Mouse (Mus musculus): ENCODE measurements around the gene 2810004N23Rik. TPM values are rescaled to one million over a fixed set of nuclear protein-coding genes. Genes with fewer than 3 reads are reported as not detected.

Gene 2810004N23Rik
- total RNA-seq (2014; rRNA removed), result 17.7 and 18.7 TPM in 2 replicates
- polyA plus RNA-seq (2012; rRNA removed), result 11.5 and 13.1 TPM in 2 replicates

DNA sequence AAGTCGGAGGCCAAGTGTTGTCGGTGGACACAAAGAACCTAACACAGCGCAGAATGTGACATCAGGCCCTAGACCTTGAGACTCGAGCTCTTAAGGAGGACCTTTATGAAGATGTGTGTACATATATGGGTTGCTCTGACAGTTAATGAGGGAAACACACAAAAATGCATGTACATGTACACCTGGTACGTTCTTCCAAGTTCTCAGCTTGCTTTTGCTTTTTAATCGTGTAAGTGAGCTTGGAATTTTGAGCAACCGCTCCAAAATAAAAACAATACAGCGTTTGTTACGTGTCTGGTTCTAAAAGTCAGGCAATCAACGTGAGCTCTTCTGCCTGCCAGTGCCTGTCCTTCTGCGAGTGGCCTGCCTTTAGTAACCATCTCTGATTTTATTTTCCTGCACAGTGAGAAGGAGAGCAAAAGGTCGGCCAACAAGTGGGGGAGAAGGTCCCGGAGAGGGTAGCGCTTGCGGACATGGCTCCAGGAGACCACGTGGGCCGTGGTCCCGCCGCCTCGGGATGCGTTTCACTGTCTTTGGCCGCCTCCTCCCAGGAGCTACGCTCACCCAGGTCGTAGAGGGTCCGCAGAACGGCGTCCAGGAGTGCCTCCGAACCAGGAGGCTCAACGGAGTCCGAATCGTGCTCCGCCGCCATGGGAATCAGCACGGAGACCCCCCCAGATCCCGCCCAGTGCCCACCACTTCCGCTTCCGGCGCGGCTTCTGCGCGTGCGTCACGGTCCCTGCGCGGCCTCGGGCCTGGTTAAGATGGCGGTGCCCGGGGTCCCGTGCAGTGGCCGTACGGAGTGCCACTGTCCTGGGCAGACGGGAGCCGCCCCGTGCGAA is at the start of gene 2810004N23Rik, which contains the start of gene Gnpat:
Gene 2810004N23Rik, minus strand, starts transcription at position 800 of the 842 bp plus-strand sequence.
Gene Gnpat, plus strand, starts transcription at position 713 of the 842 bp plus-strand sequence.
- Histone ChIP-seq H3K4me3 (ENCODE audit: insufficient read depth, low read depth, low read length) (peak within 1 kb of the TSS; percentile 94), H3K27ac (replicated peaks; ENCODE audit: insufficient read depth, low read depth, low read length) (peak within 1 kb of the TSS; percentile 85), H3K36me3 (ENCODE audit: control insufficient read depth, insufficient read depth, low read length) (peaks cover 21% of the 10 kb centered on the region), H3K4me1 (ENCODE audit: control insufficient read depth, insufficient read depth, low read length) (peaks cover 6% of the 10 kb centered on the region), H3K79me2 (ENCODE audit: control insufficient read depth, insufficient read depth, low read length) (peaks cover 40% of the 10 kb centered on the region; the same call in 1 of the 2 replicates), H3K27me3 (ENCODE audit: control insufficient read depth, insufficient read depth, low read length) (no peaks in the 10 kb centered on the region), H3K9ac (ENCODE audit: low read depth, low read length) (peak within 1 kb of the TSS; percentile 96)
- no peak for TF ChIP-seq CTCF (IDR thresholded peaks at IDR 0.05; ENCODE audit: low read depth, low read length)
- peak; percentile 88 for TF ChIP-seq POLR2A (IDR thresholded peaks at IDR 0.05; ENCODE audit: extremely low read depth, insufficient read depth, low read length)
- peak; percentile 72 for DNase-seq (ENCODE audit: extremely low read depth, low read depth, low spot score)
- under 1% methylated on average over 55 of the region's 55 CpGs for WGBS

DNA sequence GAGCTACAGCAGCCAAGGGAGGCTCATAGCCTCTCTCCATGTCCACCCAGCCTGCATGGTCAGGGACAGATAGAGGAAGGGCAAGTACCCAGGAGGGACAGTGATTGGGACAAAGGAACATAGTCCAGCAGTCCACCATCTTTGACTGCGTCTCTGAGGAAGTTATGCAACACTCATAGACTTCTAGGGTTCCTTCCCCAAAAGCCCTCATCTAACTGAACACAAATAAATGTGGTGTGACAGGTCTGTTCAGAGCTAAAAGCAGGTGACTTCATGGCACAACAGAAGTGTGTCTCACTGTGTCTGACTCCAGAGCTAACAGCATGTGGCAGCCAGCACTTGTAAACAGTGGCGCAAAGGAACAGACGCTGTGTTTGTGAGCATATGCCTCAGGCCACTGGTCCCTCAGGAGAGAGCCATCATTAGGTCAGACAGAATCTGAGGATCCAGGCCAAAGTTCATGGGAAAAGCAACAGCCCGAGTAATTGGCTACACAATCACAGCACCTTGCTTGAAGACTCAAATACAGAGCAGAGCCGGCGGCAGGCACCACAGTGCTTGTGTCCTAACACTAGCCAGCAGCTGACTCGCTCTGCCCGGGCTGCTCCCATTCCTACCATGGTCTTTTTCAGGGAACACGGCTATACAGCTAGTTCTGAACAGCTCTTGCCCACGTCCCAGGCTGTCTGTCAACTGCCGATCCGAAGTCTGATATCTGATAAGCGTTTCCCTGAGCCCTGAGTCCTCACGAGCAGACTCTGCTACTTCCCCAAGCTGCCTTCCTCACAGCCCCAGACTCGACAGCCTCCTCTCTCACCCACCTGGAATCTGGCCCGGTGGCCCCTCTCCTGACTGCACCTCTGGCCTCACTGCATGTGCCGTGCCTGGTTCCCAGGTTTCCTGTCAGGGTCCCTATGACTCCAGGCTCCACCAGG is 49.3 kb upstream of the 2810004N23Rik start:
- Histone ChIP-seq H3K9ac (ENCODE audit: low read depth, low read length) (no peak overlapping the region), H3K4me1 (ENCODE audit: control insufficient read depth, insufficient read depth, low read length) (peaks cover 2% of the 10 kb centered on the region; the same call in 1 of the 2 replicates), H3K79me2 (ENCODE audit: control insufficient read depth, insufficient read depth, low read length) (no peaks in the 10 kb centered on the region), H3K27ac (replicated peaks; ENCODE audit: insufficient read depth, low read depth, low read length) (no peak overlapping the region), H3K4me3 (ENCODE audit: insufficient read depth, low read depth, low read length) (no peak overlapping the region), H3K27me3 (ENCODE audit: control insufficient read depth, insufficient read depth, low read length) (no peaks in the 10 kb centered on the region), H3K36me3 (ENCODE audit: control insufficient read depth, insufficient read depth, low read length) (peaks cover 2% of the 10 kb centered on the region; the same call in 1 of the 2 replicates)
- TF ChIP-seq CTCF (IDR thresholded peaks at IDR 0.05; ENCODE audit: low read depth, low read length) (no peak), POLR2A (IDR thresholded peaks at IDR 0.05; ENCODE audit: extremely low read depth, insufficient read depth, low read length) (no peak)
- 71% methylated on average over 17 of the region's 17 CpGs for WGBS
- DNase-seq (ENCODE audit: extremely low read depth, low read depth, low spot score), result peak; percentile 32

- Histone ChIP-seq H3K36me3 (ENCODE audit: control insufficient read depth, insufficient read depth, low read length) (peaks cover 2% of the 10 kb centered on the region; the same call in 1 of the 2 replicates), H3K27me3 (ENCODE audit: control insufficient read depth, insufficient read depth, low read length) (no peaks in the 10 kb centered on the region), H3K4me3 (ENCODE audit: insufficient read depth, low read depth, low read length) (no peak overlapping the region), H3K4me1 (ENCODE audit: control insufficient read depth, insufficient read depth, low read length) (peaks cover 4% of the 10 kb centered on the region), H3K9ac (ENCODE audit: low read depth, low read length) (no peak overlapping the region), H3K79me2 (ENCODE audit: control insufficient read depth, insufficient read depth, low read length) (no peaks in the 10 kb centered on the region), H3K27ac (replicated peaks; ENCODE audit: insufficient read depth, low read depth, low read length) (no peak overlapping the region)
- DNase-seq (ENCODE audit: extremely low read depth, low read depth, low spot score), result no peak
- TF ChIP-seq POLR2A (IDR thresholded peaks at IDR 0.05; ENCODE audit: extremely low read depth, insufficient read depth, low read length) (no peak), CTCF (IDR thresholded peaks at IDR 0.05; ENCODE audit: low read depth, low read length) (no peak)
- WGBS, result 86% methylated on average over 10 of the region's 10 CpGs
These were observed 47.4 kb upstream of the 2810004N23Rik start for GRCm38 (mm10) chr8:124910349-124910748.

DNA sequence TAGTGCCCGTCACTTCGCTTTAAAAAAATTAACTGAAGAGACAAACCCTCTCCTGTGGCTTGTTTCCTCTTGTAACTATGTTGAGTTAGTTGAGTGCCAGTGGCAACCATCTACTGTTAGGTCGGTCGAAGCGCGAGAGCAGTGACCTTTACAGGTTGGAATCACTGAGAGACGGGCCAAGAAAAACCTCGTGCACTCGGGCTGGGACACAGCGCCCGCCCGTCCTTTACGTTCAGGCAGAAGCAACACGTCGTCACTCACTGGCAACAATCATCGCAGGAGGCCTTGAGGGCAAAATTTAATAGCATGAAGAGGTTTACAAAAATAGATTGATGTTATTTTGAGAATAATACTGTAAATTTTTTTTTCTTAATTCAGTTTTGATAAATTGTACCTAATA is 47.0 kb upstream of the 2810004N23Rik start:
- no peak overlapping the region for H3K27ac ChIP-seq (replicated peaks; ENCODE audit: insufficient read depth, low read depth, low read length)
- 96% methylated on average over 16 of the region's 16 CpGs for WGBS
- H3K4me3 ChIP-seq (ENCODE audit: insufficient read depth, low read depth, low read length), result no peak overlapping the region
- no peak for DNase-seq (ENCODE audit: extremely low read depth, low read depth, low spot score)
- H3K4me1 ChIP-seq (ENCODE audit: control insufficient read depth, insufficient read depth, low read length), result peaks cover 5% of the 10 kb centered on the region
- H3K36me3 ChIP-seq (ENCODE audit: control insufficient read depth, insufficient read depth, low read length), result peaks cover 2% of the 10 kb centered on the region; the same call in 1 of the 2 replicates
- no peak overlapping the region for H3K9ac ChIP-seq (ENCODE audit: low read depth, low read length)
- no peaks in the 10 kb centered on the region for H3K79me2 ChIP-seq (ENCODE audit: control insufficient read depth, insufficient read depth, low read length)
- TF ChIP-seq POLR2A (IDR thresholded peaks at IDR 0.05; ENCODE audit: extremely low read depth, insufficient read depth, low read length) (no peak), CTCF (IDR thresholded peaks at IDR 0.05; ENCODE audit: low read depth, low read length) (no peak)
- no peaks in the 10 kb centered on the region for H3K27me3 ChIP-seq (ENCODE audit: control insufficient read depth, insufficient read depth, low read length)

DNA sequence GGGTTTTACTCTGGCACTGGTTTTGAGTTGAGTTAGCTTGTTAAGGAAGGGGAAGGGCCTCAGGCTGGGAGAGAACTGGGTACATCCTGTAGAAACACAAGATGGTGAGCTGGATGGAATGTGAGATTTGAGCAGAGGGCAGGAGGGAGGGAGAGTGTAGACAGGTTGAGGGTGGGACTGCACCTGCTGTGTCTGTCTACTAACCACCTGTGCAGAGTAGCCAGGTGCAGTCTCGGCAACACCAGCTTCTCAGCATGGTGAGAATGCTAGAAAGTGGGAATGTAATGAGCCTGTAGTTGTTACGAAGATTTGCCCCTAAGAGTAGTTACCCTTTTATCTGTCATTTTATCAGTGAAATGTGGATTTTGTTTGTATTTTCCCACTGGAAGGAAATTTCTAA is 42.6 kb upstream of the 2810004N23Rik start:
- no peak for DNase-seq (ENCODE audit: extremely low read depth, low read depth, low spot score)
- H3K4me3 ChIP-seq (ENCODE audit: insufficient read depth, low read depth, low read length), result no peak overlapping the region
- no peak for TF ChIP-seq POLR2A (IDR thresholded peaks at IDR 0.05; ENCODE audit: extremely low read depth, insufficient read depth, low read length)
- TF ChIP-seq CTCF (IDR thresholded peaks at IDR 0.05; ENCODE audit: low read depth, low read length), result no peak
- peaks cover 4% of the 10 kb centered on the region; the same call in 1 of the 2 replicates for H3K4me1 ChIP-seq (ENCODE audit: control insufficient read depth, insufficient read depth, low read length)
- no peaks in the 10 kb centered on the region for H3K79me2 ChIP-seq (ENCODE audit: control insufficient read depth, insufficient read depth, low read length)
- no peak overlapping the region for H3K27ac ChIP-seq (replicated peaks; ENCODE audit: insufficient read depth, low read depth, low read length)
- H3K36me3 ChIP-seq (ENCODE audit: control insufficient read depth, insufficient read depth, low read length), result peaks cover 7% of the 10 kb centered on the region; the same call in 1 of the 2 replicates
- no peaks in the 10 kb centered on the region for H3K27me3 ChIP-seq (ENCODE audit: control insufficient read depth, insufficient read depth, low read length)
- no peak overlapping the region for H3K9ac ChIP-seq (ENCODE audit: low read depth, low read length)
- WGBS, result 94% methylated on average over 2 of the region's 2 CpGs
